Mouse (Mus musculus): ENCODE results near the gene Mrps33. TPM values are rescaled to one million over a fixed set of nuclear protein-coding genes. Genes with fewer than 3 reads are reported as not detected.

Gene Mrps33
- polyA plus RNA-seq, 1 experiment from 2014 or later: 199 TPM

DNA sequence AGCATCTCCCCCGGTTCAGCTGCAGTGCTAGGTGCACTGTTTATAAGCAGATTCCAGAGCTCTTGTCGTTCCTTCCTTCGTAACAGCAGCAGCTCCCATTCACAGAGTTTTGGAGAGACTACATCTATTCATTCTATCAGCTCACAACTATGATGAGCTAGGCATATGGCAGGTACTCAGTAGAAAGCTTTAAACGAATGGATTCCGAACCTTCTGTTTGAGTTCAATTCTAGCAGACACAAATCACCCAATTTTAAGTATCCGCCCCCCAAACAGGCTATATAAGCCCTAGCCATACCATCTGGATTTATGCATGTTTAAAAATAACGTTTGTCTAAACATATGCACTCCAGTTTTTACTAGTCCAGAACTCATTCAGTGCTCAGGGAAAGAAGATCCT, 9.8 kb downstream of the Mrps33 start:
- Histone ChIP-seq H3K9ac (no peak overlapping the region), H3K4me2 (no peak overlapping the region), H3K4me3 (no peak overlapping the region), H3K4me1 (no peaks in the 10 kb centered on the region), H3K27me3 (no peaks in the 10 kb centered on the region), H3K36me3 (peaks cover 28% of the 10 kb centered on the region), H3K27ac (no peak overlapping the region), H3K9me3 (no peaks in the 10 kb centered on the region)
- ATAC-seq (ENCODE audit: insufficient number of reproducible peaks, insufficient read depth, low FRiP score, low TSS enrichment, low read depth): no peak
- 94% methylated on average over 7 of the region's 7 CpGs for WGBS

DNA sequence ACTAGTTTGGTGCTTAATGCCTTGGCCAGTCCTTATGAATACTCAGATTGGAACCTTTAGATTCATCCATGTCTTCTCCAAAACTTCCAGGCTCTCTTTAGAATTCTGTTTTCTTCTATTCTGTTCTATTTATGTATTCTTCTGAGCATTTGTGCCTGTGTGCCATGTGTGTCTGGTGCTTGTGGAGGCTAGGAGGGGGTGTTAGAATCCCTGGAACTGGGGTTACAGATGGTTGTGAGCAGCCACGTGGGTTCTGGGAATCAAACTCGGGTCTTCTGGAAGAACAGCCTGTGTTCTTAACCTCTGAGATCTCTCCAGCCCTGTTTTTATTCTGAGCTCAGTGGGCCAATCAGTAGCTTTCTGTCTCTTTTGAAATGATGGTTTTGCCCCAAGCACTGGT, 13.7 kb downstream of the Mrps33 start:
- no peak overlapping the region for H3K27ac ChIP-seq
- 61% methylated on average over 2 of the region's 2 CpGs for WGBS

DNA sequence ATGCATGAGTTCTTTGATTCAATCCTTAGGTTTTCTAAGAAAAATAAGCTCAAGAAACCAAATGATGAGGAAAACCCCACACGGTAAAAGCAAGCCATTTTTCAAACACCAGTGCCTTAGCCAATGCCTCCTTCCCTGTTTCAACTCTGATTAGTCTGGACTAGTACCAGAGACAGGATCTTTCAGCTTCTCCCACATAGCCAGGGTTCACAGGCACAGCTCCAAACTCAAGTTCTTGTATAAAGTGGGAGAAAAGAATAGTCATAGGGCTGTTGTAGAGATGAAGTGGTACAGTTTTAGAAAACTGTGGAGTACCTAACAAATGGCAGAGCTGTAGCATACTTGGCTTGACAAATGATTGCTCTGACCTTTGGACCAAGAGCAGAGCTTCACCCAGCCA, 14.6 kb downstream of the Mrps33 start:
- Histone ChIP-seq H3K4me1 (no peaks in the 10 kb centered on the region), H3K9ac (no peak overlapping the region), H3K27me3 (no peaks in the 10 kb centered on the region), H3K4me2 (no peak overlapping the region), H3K36me3 (peaks cover 13% of the 10 kb centered on the region), H3K9me3 (no peaks in the 10 kb centered on the region), H3K27ac (no peak overlapping the region), H3K4me3 (no peak overlapping the region)
- ATAC-seq (ENCODE audit: insufficient number of reproducible peaks, insufficient read depth, low FRiP score, low TSS enrichment, low read depth): no peak
- WGBS: 83% methylated on average over 1 of the region's 1 CpGs

More for the DNA sequence above, 13.7 kb downstream of the Mrps33 start:
- H3K4me3 ChIP-seq: no peak overlapping the region
- H3K9me3 ChIP-seq: no peaks in the 10 kb centered on the region
- no peak overlapping the region for H3K4me2 ChIP-seq
- H3K9ac ChIP-seq: no peak overlapping the region
- no peak for ATAC-seq (ENCODE audit: insufficient number of reproducible peaks, insufficient read depth, low FRiP score, low TSS enrichment, low read depth)
- H3K27me3 ChIP-seq: no peaks in the 10 kb centered on the region
- peaks cover 19% of the 10 kb centered on the region for H3K36me3 ChIP-seq
- no peaks in the 10 kb centered on the region for H3K4me1 ChIP-seq

DNA sequence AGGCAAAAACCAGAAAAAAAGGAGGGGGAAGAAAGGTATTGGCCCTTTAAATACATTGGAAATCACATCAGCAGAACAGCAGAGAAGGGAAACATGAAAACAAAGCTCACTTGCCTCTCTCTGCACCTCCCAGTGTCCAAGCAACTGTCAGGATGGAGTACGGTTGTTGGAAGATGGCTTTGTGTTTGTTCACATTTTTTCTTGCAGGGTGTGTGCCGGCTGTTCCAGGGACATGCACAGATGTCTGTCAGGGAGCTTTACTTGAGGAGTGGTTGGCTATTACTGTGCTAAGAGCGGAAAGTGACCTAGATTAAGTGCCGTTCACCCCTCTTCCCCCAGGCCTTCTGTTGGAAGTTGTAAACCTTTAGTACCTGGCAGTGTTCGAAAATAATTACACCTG, 19.0 kb downstream of the Mrps33 start:
- no peaks in the 10 kb centered on the region for H3K9me3 ChIP-seq
- H3K4me1 ChIP-seq: 0 out of 2 replicates have a peak, but pooled peaks cover 2% of the 10 kb centered on the region
- H3K27me3 ChIP-seq: no peaks in the 10 kb centered on the region
- H3K27ac ChIP-seq: no peak overlapping the region
- no peak overlapping the region for H3K9ac ChIP-seq
- H3K4me2 ChIP-seq: no peak overlapping the region
- H3K36me3 ChIP-seq: no peaks in the 10 kb centered on the region
- H3K4me3 ChIP-seq: no peak overlapping the region
- ATAC-seq (ENCODE audit: insufficient number of reproducible peaks, insufficient read depth, low FRiP score, low TSS enrichment, low read depth): no peak
- 52% methylated on average over 5 of the region's 5 CpGs for WGBS

DNA sequence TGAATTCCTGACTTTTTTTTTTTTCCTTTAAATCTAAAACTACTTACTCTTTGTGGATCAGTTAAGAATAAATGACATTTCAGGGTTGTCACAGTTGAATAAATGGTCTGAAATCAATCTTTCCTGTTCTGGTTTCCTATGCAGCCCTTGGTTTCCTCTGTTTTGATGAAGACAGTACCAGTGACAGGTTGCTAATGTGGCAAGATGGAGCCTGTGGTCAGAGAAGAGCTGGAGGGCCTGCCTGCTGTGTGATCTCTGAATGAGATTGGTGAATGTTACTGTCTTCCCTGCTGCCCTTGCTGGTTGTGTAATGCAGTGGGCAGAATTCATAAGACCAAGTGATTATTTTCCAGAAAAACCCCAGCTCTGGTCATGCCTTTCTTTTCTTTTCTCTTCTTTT, 22.4 kb downstream of the Mrps33 start:
- Histone ChIP-seq H3K27me3 (no peaks in the 10 kb centered on the region), H3K4me3 (no peak overlapping the region), H3K4me1 (0 out of 2 replicates have a peak, but pooled peaks cover 6% of the 10 kb centered on the region), H3K27ac (no peak overlapping the region), H3K36me3 (no peaks in the 10 kb centered on the region), H3K9me3 (no peaks in the 10 kb centered on the region), H3K9ac (no peak overlapping the region), H3K4me2 (no peak overlapping the region)
- no peak for ATAC-seq (ENCODE audit: insufficient number of reproducible peaks, insufficient read depth, low FRiP score, low TSS enrichment, low read depth)

DNA sequence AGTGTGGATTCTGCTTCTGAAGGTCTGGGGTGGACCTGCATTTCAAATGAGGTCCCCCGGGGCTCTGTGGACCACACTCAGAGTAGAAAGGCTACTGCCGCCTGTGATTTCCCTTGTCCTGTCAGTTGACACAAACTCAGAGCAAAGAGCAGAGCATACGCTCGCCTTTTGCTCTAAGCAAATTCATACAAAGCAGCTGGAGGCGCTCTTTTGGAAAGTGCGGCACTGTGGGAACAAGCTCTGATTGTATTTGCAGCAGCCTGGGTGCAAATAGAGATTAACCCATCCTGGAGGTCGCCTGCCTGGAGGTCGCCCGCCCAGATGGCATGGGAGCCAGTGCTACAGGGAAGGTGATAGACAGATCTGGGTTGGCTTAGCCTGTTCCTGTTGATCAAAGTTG, 23.0 kb downstream of the Mrps33 start:
- 15% methylated on average over 9 of the region's 9 CpGs for WGBS
- H3K9me3 ChIP-seq: no peaks in the 10 kb centered on the region
- no peak overlapping the region for H3K9ac ChIP-seq
- 0 out of 2 replicates have a peak, but pooled peaks cover 6% of the 10 kb centered on the region for H3K4me1 ChIP-seq
- no peak for ATAC-seq (ENCODE audit: insufficient number of reproducible peaks, insufficient read depth, low FRiP score, low TSS enrichment, low read depth)
- no peaks in the 10 kb centered on the region for H3K36me3 ChIP-seq
- no peak overlapping the region for H3K4me2 ChIP-seq
- no peaks in the 10 kb centered on the region for H3K27me3 ChIP-seq
- no peak overlapping the region for H3K27ac ChIP-seq
- no peak overlapping the region for H3K4me3 ChIP-seq

DNA sequence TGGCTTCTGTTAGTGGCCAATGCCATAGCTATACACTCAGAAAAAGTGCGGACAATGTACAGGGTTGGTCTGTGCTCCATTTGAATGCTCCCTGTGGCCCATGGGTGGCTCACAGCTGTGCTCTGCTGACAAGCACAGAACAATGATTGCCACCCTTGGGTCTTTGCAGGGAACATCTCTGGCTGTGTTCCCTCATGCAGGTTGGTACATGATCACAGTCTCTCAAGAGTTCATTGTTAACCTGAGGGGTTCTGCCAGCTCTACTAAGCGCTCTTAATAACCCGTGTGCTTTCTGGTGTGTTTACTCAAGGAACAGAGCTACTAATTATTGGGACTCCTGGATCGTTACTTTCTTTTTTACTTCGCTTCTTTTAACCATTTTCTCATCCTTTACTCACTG, 24.8 kb downstream of the Mrps33 start:
- Histone ChIP-seq H3K4me3 (no peak overlapping the region), H3K4me1 (peaks cover 20% of the 10 kb centered on the region), H3K9me3 (no peaks in the 10 kb centered on the region), H3K27ac (no peak overlapping the region), H3K27me3 (no peaks in the 10 kb centered on the region), H3K4me2 (no peak overlapping the region), H3K36me3 (no peaks in the 10 kb centered on the region), H3K9ac (no peak overlapping the region)
- ATAC-seq (ENCODE audit: insufficient number of reproducible peaks, insufficient read depth, low FRiP score, low TSS enrichment, low read depth): no peak
- 60% methylated on average over 5 of the region's 5 CpGs for WGBS

DNA sequence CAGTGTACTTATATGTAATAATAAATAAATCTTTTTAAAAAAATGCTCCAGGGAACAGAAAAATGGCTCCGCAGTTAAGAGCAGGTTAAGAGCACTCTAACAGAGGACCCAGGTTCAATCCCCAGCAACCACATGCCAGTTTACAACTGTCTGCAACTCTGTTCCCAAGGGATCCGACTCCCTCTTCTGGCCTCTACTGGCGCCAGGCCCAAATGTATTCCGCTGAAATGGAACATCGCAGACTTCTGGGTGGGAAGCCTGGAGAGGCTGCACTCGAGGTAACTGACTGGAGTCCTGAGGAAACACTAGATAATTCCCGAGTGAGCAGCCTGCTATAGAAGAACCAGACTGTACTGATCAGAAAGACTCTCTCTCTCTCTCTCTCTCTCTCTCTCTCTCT, 27.3 kb downstream of the Mrps33 start:
- Histone ChIP-seq H3K27ac (no peak overlapping the region), H3K4me2 (no peak overlapping the region), H3K36me3 (no peaks in the 10 kb centered on the region), H3K9me3 (no peaks in the 10 kb centered on the region), H3K4me3 (no peak overlapping the region), H3K9ac (no peak overlapping the region), H3K4me1 (peaks cover 31% of the 10 kb centered on the region), H3K27me3 (no peaks in the 10 kb centered on the region)
- 68% methylated on average over 7 of the region's 7 CpGs for WGBS
- no peak for ATAC-seq (ENCODE audit: insufficient number of reproducible peaks, insufficient read depth, low FRiP score, low TSS enrichment, low read depth)

DNA sequence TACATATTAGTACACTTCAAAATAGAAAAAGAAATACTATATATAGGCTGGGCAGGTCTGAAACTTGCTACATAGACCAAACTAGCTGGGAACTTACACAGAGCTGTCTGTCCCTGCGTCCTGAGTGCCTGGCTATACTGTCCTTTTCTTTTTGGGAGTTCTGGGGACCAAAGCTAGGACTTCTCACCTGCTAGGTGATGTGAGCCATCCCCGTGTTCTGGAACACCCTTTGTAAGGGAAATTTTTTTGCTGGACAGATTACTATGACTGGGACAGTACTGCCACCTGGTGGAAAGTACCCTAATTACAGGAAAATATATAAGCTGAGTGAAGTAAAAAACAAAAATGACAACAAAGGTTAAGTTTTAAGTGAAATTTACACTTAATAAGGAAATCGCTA, 28.2 kb downstream of the Mrps33 start:
- Histone ChIP-seq H3K36me3 (no peaks in the 10 kb centered on the region), H3K4me3 (no peak overlapping the region), H3K27me3 (no peaks in the 10 kb centered on the region), H3K27ac (no peak overlapping the region), H3K4me1 (peaks cover 34% of the 10 kb centered on the region), H3K9me3 (no peaks in the 10 kb centered on the region), H3K4me2 (no peak overlapping the region), H3K9ac (no peak overlapping the region)
- ATAC-seq (ENCODE audit: insufficient number of reproducible peaks, insufficient read depth, low FRiP score, low TSS enrichment, low read depth): no peak
- WGBS: 32% methylated on average over 3 of the region's 3 CpGs

DNA sequence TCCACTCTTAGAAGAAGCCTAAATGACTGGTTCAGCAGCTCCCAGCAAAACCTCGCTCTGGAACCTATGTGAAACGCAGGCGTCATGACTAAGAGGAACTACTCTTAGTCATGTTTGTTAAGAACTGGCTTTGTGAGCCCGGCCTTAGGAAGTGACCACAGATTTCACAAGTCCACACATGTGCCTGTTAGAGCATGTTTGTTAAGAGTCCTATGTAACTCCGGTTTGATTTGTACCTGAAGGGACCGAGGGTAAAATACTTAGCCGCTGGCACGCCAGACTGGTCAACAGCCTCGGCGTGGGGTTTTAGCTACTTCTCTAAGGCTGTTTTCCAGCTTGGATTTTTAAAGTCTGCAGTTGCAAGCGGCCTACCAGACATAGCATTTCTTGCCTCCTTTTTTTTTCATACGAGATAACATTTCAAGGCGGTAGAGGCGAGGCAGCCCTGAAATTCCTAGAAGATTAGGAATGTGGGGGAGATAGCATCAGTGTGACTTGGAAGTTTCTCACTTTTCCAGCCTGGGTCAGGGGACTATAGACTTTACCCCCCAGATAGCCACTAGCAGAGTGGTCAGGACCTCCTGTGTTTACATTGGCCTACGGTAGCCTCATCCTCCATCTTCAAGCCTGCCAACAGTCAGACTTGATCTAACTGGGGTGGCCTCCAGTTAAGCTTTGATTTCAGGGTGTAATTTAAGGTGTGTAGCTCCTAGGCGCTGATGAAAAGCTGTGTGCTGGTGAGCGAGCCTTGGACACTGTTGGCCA, 28.8 kb downstream of the Mrps33 start:
- H3K4me2 ChIP-seq: peak overlapping the region; percentile 58
- 37% methylated on average over 17 of the region's 17 CpGs for WGBS
- H3K4me3 ChIP-seq: peak overlapping the region; percentile 29; the same call in 1 of the 2 replicates
- H3K27ac ChIP-seq: peak overlapping the region; percentile 71
- ATAC-seq (ENCODE audit: insufficient number of reproducible peaks, insufficient read depth, low FRiP score, low TSS enrichment, low read depth): no peak
- no peaks in the 10 kb centered on the region for H3K36me3 ChIP-seq
- H3K4me1 ChIP-seq: peaks cover 34% of the 10 kb centered on the region
- no peaks in the 10 kb centered on the region for H3K27me3 ChIP-seq
- H3K9ac ChIP-seq: no peak overlapping the region
- H3K9me3 ChIP-seq: no peaks in the 10 kb centered on the region

DNA sequence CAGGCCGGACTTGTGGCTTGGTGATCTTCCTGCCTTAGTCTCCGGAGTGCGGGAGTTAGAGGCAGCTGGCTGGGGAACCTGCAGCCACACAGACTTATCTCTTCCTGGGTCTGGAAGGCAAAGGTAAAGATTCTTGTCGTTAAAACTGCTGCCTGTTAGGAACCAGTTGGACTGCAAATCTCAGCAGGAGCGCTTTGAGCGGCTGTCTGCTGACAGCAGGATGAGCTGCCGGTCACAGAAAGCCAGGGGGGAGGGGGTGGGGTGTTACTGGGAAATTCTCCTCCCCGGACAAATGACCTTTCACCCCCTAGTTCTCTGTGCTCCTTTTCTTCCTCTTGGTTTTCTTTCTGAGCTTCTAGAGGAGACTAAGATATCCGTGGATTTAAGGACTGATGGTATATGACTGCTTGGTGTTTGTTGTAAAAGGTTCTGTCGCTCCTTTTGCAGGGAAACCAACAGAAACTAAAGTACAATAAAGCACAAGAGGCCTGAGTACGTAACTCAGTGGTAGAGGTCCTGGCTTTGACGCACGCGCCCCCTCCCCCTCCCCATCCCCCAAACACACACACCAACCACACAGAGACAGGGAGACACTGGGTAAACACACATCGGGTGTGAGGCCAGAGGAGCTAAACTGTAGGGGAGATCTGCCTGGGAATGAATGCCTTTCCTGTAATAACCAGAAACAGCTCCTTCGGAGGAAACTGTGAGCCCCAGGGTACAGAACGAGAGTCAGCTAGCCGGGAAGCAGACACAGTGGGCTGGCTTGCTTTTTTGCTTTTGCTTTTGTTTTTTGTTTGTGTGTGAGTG, 29.7 kb downstream of the Mrps33 start:
- Histone ChIP-seq H3K27me3 (no peaks in the 10 kb centered on the region), H3K4me2 (peak overlapping the region; percentile 58), H3K36me3 (no peaks in the 10 kb centered on the region), H3K4me1 (peaks cover 34% of the 10 kb centered on the region), H3K4me3 (peak overlapping the region; percentile 29), H3K9ac (peak overlapping the region; percentile 62), H3K27ac (peak overlapping the region; percentile 71), H3K9me3 (no peaks in the 10 kb centered on the region)
- WGBS: 4% methylated on average over 18 of the region's 18 CpGs
- ATAC-seq (ENCODE audit: insufficient number of reproducible peaks, insufficient read depth, low FRiP score, low TSS enrichment, low read depth): no peak

DNA sequence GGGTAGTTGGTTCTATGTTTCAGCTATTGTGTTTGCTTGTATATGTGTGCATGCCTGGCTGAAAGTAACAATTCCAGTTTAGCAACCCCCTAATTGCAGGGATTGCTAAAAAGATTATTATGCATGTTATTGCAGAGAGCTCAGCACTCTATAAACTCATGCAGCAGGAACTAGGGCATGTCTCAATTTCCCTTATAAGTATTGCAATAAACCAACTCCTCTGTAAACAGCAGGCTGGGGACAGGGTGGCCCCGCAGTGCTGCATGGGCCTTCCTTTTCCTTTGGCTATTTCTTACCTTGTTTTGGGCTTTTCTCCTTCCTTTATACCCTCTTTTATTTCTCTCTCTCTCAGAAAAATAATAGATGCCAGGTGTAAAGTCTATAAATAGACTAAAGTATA, 32.3 kb downstream of the Mrps33 start:
- whole genome bisulfite sequencing: 84% methylated on average over 1 of the region's 1 CpGs
- no peaks in the 10 kb centered on the region for H3K27me3 ChIP-seq
- no peaks in the 10 kb centered on the region for H3K9me3 ChIP-seq
- no peak overlapping the region for H3K9ac ChIP-seq
- H3K27ac ChIP-seq: peak overlapping the region; percentile 5; the same call in 1 of the 2 replicates
- H3K36me3 ChIP-seq: no peaks in the 10 kb centered on the region
- no peak for ATAC-seq (ENCODE audit: insufficient number of reproducible peaks, insufficient read depth, low FRiP score, low TSS enrichment, low read depth)
- peaks cover 30% of the 10 kb centered on the region for H3K4me1 ChIP-seq
- no peak overlapping the region for H3K4me2 ChIP-seq
- no peak overlapping the region for H3K4me3 ChIP-seq

All from embryonic facial prominence, embryonic 13.5 days (tissue).